Mouse (Mus musculus): Measurements from ENCODE around the gene Rad23a. TPM values are rescaled to one million over a fixed set of nuclear protein-coding genes. Genes with fewer than 3 reads are reported as not detected.

Gene Rad23a
- total and polyA plus RNA-seq, 3 experiments = 62.6 to 155 TPM; not detected in 1

- Histone ChIP-seq H3K9me3 (replicated peaks; ENCODE audit: insufficient read depth, low read length) (no peaks in the 10 kb centered on the region), H3K9ac (ENCODE audit: control insufficient read depth, low read depth, low read length, poor library complexity, severe bottlenecking) (peak overlapping the region; percentile 98), H3K27ac (ENCODE audit: control insufficient read depth, low read depth, low read length) (peak overlapping the region; percentile 87), H3K36me3 (ENCODE audit: control insufficient read depth in 1 of 2, insufficient read depth in 2 of 2, low read length in 2 of 2) (peaks cover 8 to 34% of the 10 kb centered on the region in 2 experiments), H3K4me3 (ENCODE audit: control insufficient read depth in 1 of 2, insufficient read depth in 1 of 2, low read depth in 2 of 2, low read length in 2 of 2) (peak overlapping the region; percentile 91 to 96), H3K4me1 (ENCODE audit: control insufficient read depth in 1 of 2, insufficient read depth in 2 of 2, low read length in 2 of 2) (peaks cover 2 to 16% of the 10 kb centered on the region in 2 experiments), H3K27me3 (ENCODE audit: control insufficient read depth in 1 of 2, insufficient read depth in 2 of 2, low read length in 2 of 2) (no peaks in the 10 kb centered on the region), H3K79me2 (ENCODE audit: control insufficient read depth, insufficient read depth, low read length, poor library complexity) (peaks cover 22% of the 10 kb centered on the region)
- no peak for DNase-seq (ENCODE audit: low read depth, low spot score)
- TF ChIP-seq GATA1 (IDR thresholded peaks at IDR 0.05; ENCODE audit: low read depth, low read length) (no peak), MAFK (IDR thresholded peaks at IDR 0.05; ENCODE audit: borderline replicate concordance, low read depth, low read length) (peak; percentile 94)
Measured at GRCm38 (mm10) chr8:84839875-84840247, 604 bp downstream of the Rad23a start.

GRCm38 (mm10) chr8:84839411-84839810 lies 1.1 kb downstream of the Rad23a start:
- peak overlapping the region; percentile 98 for H3K9ac ChIP-seq (ENCODE audit: control insufficient read depth, low read depth, low read length, poor library complexity, severe bottlenecking)
- DNase-seq (ENCODE audit: low read depth, low spot score) = peak; percentile 51
- peaks cover 2 to 12% of the 10 kb centered on the region in 2 experiments for H3K4me1 ChIP-seq (ENCODE audit: control insufficient read depth in 1 of 2, insufficient read depth in 2 of 2, low read length in 2 of 2)
- peaks cover 8 to 33% of the 10 kb centered on the region in 2 experiments for H3K36me3 ChIP-seq (ENCODE audit: control insufficient read depth in 1 of 2, insufficient read depth in 2 of 2, low read length in 2 of 2)
- H3K79me2 ChIP-seq (ENCODE audit: control insufficient read depth, insufficient read depth, low read length, poor library complexity) = peaks cover 18% of the 10 kb centered on the region
- H3K27ac ChIP-seq (ENCODE audit: control insufficient read depth, low read depth, low read length) = peak overlapping the region; percentile 87
- no peaks in the 10 kb centered on the region for H3K9me3 ChIP-seq (replicated peaks; ENCODE audit: insufficient read depth, low read length)
- TF ChIP-seq CTCF (IDR thresholded peaks at IDR 0.05 in 2 of 3, conservative IDR thresholded peaks at IDR 0.05 in 1 of 3; ENCODE audit: control insufficient read depth in 1 of 3, insufficient read depth in 1 of 3, low read depth in 2 of 3, low read length in 3 of 3, poor library complexity in 1 of 3, severe bottlenecking in 1 of 3) (no peak), CHD1 (IDR thresholded peaks at IDR 0.05; ENCODE audit: low read depth, low read length) (0 out of 2 replicates have a peak, but pooled peaks have one; percentile 20)
- H3K27me3 ChIP-seq (ENCODE audit: control insufficient read depth in 1 of 2, insufficient read depth in 2 of 2, low read length in 2 of 2) = no peaks in the 10 kb centered on the region
- peak overlapping the region; percentile 91 to 96 for H3K4me3 ChIP-seq (ENCODE audit: control insufficient read depth in 1 of 2, insufficient read depth in 1 of 2, low read depth in 2 of 2, low read length in 2 of 2)

GRCm38 (mm10) chr8:84838513-84838912 lies 2.0 kb downstream of the Rad23a start:
- Histone ChIP-seq H3K79me2 (ENCODE audit: control insufficient read depth, insufficient read depth, low read length, poor library complexity) (peaks cover 12% of the 10 kb centered on the region), H3K4me3 (ENCODE audit: control insufficient read depth in 1 of 2, insufficient read depth in 1 of 2, low read depth in 2 of 2, low read length in 2 of 2) (no peak overlapping the region), H3K4me1 (ENCODE audit: control insufficient read depth in 1 of 2, insufficient read depth in 2 of 2, low read length in 2 of 2) (peaks cover 2 to 6% of the 10 kb centered on the region in 2 experiments), H3K9ac (ENCODE audit: control insufficient read depth, low read depth, low read length, poor library complexity, severe bottlenecking) (no peak overlapping the region), H3K27ac (ENCODE audit: control insufficient read depth, low read depth, low read length) (no peak overlapping the region), H3K36me3 (ENCODE audit: control insufficient read depth in 1 of 2, insufficient read depth in 2 of 2, low read length in 2 of 2) (peaks cover 5 to 25% of the 10 kb centered on the region in 2 experiments), H3K27me3 (ENCODE audit: control insufficient read depth in 1 of 2, insufficient read depth in 2 of 2, low read length in 2 of 2) (no peaks in the 10 kb centered on the region), H3K9me3 (replicated peaks; ENCODE audit: insufficient read depth, low read length) (no peaks in the 10 kb centered on the region)
- DNase-seq (ENCODE audit: low read depth, low spot score) = peak; percentile 49
- TF ChIP-seq RCOR1 (IDR thresholded peaks at IDR 0.05; ENCODE audit: low read depth, low read length) (peak; percentile 32; the same call in 1 of the 2 replicates), GATA1 (IDR thresholded peaks at IDR 0.05; ENCODE audit: low read depth, low read length) (peak; percentile 58; the same call in 1 of the 2 replicates), TAL1 (IDR thresholded peaks at IDR 0.05; ENCODE audit: low read length) (peak; percentile 72), USF1 (IDR thresholded peaks at IDR 0.05; ENCODE audit: low read depth, low read length) (no peak), TCF12 (IDR thresholded peaks at IDR 0.05; ENCODE audit: low read depth, low read length) (0 out of 2 replicates have a peak, but pooled peaks have one; percentile 23), EP300 (IDR thresholded peaks at IDR 0.05; ENCODE audit: low read depth in 1 of 2, low read length in 2 of 2) (peak in 1 of 2 experiments; percentile 69; a peak in 2 of 4 replicates)
